Mouse (Mus musculus): ENCODE data around the gene Bola1.
"Not testable (repeated sequence)": the region's sequence is repeated elsewhere in the genome, so short reads cannot be mapped to it uniquely, and the experiment has no call there.

Bola1 gene

GRCm38 (mm10) chr3:96175251-96175650 lies 44.3 kb downstream of the Bola1 start:
- DNase-seq, result no peak

GRCm38 (mm10) chr3:96174042-96174441 lies 45.5 kb downstream of the Bola1 start:
- not testable (repeated sequence) for DNase-seq

DNA sequence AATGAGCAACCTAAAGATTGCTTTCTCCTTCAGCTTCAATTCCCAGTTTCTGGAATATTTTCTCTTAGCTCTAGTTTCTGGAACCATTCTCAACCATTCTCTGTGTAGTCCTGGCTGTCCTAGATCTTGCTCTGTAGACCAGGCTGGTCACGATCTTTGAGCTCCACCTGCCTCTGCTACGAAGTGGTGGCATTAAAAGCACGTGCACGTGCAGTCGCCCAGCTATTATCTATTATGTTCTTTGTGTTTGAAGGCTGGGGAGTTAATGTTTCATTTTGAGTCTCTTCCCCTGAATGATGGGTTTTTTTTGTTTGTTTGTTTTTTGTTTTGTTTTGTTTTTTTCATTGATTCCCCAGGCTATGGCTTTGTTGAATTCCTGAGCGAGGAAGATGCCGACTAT lies 46.3 kb downstream of the Bola1 start:
- no peak for DNase-seq

DNA sequence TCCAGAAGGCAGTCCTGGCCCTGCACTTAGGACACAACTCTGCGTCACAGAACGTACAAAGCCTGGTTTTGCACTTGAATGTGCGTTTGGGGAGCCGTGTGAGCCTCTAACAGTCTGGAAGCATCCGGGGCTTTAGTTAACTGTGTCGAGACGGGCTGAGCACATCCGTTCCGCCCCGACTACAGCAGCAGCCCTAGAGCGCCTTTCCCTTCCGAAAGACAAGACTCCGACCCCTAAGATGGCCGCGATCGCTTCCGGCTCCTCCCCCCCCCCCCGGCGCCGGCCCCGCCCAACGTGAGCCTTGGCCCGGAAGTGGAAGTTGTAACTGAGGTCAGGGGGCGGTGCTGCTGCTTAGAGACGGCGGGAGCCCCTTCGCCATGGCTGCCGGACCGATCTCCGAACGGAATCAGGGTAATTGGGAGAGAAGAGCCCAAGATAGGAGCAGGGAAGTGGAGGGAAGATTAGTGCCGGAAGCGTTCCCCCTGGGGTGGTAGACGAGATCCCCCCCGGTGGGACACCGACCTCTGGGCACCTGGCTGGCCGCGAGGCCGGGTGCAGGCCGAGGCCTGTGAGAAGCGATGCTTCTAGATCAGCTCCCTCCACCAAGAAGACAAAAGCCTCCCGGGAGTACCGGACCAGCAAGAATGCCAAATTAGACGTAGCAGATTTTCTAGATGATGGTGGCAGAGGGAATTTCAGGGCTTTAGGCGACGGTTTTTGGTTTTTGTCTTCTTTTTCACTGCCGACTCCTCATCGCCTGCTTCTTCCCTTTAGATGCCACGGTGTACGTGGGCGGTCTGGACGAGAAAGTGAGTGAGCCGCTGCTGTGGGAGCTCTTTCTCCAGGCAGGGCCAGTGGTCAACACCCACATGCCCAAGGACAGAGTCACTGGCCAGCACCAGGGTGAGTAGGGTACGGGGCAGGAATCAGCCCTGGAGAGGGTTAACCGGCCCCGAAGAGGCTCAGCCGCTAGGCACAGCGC lies 47.0 kb downstream of the Bola1 start, which contains the start of gene Sf3b4:
Gene Sf3b4 (plus strand): TSS at position 136 of the 982 bp plus-strand sequence.
- DNase-seq, result peak; percentile 82

DNA sequence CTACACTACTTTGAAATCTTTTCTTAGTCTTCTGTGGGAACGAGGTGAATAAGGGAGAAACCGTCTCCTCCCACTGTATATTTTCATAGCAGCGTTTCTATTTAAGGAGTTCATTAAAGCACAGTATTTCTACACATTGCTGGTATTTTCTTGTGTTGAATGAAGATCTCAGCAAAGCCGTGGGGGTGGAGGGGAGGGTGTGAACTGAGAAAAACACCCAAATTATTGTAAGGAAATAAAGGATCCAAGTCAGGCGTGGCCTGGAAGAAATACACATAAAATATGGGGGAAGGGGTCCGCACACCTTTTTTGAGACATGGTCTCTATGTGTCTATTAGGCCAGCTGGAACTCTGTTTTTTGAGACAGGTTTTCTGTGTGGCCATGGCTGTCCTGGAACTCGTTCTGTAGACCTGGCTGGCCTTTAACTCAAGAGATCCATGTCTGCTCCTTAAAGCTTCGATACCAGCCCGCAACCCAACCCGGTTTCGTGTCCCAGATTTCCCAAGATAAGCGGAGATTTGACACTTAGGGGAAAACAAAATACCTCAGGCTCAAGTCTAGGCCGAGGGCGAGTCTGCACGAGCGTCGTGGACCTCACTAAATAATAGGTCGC lies 47.8 kb downstream of the Bola1 start:
- no peak for DNase-seq

DNA sequence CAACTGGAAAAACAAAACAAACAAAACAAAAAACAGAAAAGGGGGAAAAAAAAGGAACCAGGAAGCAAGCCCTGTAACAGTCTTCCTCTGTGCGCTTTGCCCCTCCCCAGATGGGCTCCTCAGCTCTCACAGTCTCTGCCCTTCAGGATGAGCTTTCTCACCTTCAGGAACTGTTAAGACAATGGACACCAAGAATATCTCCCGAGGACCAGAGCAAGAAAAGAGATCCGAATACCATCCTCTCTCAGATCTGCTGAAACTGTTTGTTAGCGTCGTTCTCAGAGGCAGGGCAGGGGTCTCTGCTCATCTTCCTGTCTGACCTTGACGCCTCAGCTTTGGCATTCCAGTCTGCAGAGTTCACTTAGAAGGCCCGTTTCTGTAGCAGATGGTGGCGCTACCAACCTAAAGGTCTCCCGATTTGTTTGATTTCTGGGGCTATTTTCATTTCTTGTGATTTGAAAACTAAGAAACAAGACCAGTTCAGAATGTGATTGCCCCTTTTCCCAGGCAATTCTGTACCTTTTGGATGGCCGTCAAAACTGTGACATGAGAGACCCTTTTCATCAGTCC lies 48.4 kb downstream of the Bola1 start:
- no peak for DNase-seq

- DNase-seq, result no peak
Observed at GRCm38 (mm10) chr3:96170276-96170675, 49.2 kb downstream of the Bola1 start.

DNA sequence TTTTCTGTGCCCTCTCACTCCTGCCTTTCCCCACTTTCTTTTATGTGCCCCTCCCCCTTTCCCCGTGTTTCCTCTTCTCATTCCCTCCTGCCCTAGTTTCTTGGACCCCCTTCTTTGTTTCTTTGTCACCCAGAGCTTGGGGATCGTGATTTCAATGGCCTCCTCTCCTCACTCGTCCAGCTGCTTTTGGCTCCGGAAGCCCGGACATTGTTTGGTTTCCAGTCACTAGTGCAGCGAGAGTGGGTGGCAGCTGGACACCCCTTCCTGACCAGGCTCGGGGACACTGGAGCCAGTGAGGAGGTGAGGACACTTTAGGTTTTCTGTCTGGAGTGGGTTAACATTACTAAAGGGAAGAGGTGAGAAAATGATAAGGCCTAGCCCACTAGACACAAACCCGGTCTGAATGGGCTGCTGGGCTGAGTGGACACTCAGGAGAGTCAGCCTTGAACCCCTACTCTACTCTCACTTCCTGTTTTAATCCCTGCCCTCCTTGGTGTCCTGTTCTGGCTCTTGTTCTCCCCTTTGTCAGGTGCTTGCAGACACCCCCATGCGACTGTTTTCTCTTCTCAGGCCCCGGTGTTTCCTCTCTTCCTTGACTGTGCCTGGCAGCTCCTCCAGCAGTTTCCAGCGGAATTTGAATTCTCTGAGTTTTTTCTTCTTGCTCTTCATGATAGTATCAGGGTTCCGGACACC lies 50.9 kb downstream of the Bola1 start:
- no peak for DNase-seq

DNA sequence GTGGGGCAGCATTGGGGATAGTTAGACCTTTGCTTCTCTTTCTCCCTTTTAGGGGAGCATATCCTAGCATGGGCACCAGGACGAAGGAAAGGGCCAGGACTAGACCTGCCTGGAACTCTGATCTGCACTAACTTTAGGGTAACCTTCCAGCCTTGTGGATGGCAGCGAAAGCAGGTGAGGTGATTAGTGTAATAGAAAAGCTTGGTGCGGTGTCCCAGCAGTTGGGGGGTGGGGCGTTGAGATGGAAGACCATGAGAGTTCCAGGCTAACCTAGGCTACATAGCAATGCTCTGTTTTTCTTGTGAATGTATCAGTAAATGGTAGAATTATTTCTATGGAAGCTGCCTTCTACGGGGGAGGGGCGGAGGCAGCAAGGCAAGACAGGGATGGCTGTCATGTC lies 56.5 kb downstream of the Bola1 start:
- DNase-seq, result no peak

DNA sequence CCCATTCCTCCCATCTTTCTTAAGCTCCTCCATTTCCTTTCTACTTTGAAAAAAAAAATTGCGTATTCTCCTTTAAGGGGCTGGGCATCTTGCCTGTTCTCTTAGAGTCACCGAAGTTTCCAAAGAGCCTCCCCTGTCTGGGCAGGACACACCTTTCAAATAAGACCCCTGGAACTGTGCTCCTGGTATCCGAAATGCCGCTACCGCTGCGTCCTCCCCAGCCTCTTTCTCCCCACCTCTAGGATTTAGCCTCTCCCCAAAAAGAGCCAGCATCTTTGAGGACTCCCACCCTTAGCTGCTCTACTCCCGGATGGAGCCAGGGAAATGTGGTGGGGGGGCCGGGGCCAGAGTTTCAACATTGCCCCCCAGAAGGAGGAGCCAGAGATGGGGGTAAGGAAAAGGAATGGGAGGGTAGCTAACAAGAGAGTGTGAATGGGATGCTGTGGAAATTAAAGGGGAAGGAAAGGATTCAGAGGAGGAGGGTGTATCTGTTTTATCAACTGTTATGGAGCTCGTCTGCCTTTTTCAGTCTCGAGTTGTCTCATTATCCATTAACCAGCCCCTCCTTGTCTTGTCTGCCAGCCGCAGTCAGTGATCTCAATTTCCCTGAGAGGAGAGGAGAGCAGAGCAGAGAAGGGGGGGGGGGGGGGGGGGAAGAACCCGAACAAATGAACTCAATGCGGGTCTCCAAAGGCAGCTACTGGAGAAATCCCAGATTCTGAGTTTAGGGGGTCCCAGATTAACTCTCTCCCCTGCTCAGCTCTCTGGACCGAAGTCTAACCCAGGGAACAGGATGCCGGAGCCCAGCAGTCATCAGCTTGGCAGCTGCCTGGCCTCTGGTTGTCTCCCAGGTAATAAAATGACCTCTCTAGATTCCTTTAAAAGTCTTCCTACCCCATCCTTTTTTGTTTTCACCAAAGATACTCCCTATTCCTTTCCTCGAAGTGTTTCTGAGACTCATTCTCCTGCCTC lies 57.4 kb downstream of the Bola1 start, which contains the start of gene Mtmr11:
Gene Mtmr11 (plus strand): TSS at position 136 of the 972 bp plus-strand sequence.
- no peak for DNase-seq

GRCm38 (mm10) chr3:96160803-96161516 lies 58.5 kb downstream of the Bola1 start:
- DNase-seq, result no peak

- DNase-seq, result no peak
Observed at GRCm38 (mm10) chr3:96160222-96160802, 59.2 kb downstream of the Bola1 start.

GRCm38 (mm10) chr3:96159820-96160219 lies 59.7 kb downstream of the Bola1 start:
- no peak for DNase-seq

DNA sequence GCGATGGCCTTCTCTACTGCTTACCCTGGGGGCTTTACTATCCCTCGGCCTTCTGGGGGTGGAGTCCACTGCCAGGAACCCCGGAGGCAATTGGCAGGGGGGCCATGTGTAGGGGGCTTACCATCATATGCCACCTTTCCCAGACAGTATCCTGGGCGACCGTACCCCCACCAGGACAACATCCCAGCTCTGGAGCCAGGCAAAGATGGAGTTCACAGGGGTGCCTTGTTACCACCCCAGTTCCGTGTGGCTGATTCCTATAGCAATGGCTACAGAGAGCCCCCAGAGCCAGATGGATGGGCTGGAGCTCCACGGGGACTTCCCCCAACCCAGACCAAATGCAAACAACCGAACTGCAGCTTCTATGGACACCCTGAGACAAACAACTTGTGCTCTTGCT lies 64.0 kb downstream of the Bola1 start:
- no peak for DNase-seq

DNA sequence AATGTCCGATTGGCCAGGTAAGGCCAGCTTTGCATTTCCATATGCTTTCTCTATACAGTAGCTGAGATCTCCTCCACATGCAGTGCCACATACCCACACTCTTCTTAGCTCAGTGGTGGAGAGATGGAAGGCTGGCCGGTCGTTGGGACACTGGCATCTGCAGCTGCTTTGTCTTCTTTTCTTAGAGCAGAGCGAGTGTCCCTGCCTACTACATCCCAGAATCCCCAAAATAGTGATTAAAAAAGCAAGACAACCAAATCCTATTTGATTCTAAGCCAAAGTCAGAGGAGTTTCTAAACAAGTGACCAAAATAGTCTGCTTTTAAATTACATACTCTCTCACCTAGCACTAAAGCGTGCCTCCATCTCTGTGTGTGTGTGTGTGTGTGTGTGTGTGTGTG lies 66.9 kb downstream of the Bola1 start:
- no peak for DNase-seq

- no peak for DNase-seq
Observed at GRCm38 (mm10) chr3:96151836-96152235, 67.7 kb downstream of the Bola1 start.

DNA sequence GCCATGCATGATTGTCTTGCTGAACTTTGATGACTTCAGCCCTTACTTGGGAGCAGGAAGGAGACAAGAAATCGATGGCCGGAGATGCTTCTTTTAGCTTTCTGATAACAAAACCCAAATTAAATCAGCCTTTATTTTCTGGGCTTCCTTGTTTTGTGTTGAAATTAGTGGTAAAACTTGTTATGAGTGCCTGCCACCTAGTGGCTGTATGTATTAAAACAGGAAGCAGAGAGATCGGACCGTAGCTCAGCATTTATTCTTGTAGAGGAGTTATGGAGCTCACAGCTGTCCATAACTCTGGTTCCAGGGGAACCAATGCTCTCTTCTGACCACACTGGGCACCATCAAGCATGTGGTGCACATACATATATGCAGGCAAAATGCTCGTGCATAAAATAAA lies 71.6 kb downstream of the Bola1 start:
- DNase-seq, result no peak

Data from right cerebral cortex, postnatal 4 days (tissue).